Mouse (Mus musculus): ENCODE data around the gene Vars2.
A peak's percentile ranks its signal among the peaks of the same experiment; 100 is the strongest.

Vars2 gene

GRCm38 (mm10) chr17:35691811-35692210 lies 24.4 kb upstream of the Vars2 start:
- DNase-seq: no peak

GRCm38 (mm10) chr17:35689936-35690645 lies 22.7 kb upstream of the Vars2 start:
- DNase-seq: no peak

- no peak for DNase-seq
These were observed 21.2 kb upstream of the Vars2 start for GRCm38 (mm10) chr17:35688347-35689175.

GRCm38 (mm10) chr17:35685061-35685460 lies 17.7 kb upstream of the Vars2 start:
- no peak for DNase-seq

- no peak for DNase-seq
These were observed 14.6 kb upstream of the Vars2 start for GRCm38 (mm10) chr17:35681986-35682385.

- DNase-seq: no peak
These were observed 13.2 kb upstream of the Vars2 start for GRCm38 (mm10) chr17:35680591-35680990.

- DNase-seq: peak; percentile 85 to 90
These were observed 6.1 kb upstream of the Vars2 start, which contains the start of gene Gtf2h4 for GRCm38 (mm10) chr17:35673416-35674035. Gtf2h4 (minus strand) TSS chr17:35673739.

GRCm38 (mm10) chr17:35672527-35672926 lies 5.1 kb upstream of the Vars2 start:
- no peak for DNase-seq

GRCm38 (mm10) chr17:35671846-35672245 lies 4.5 kb upstream of the Vars2 start:
- no peak for DNase-seq

- DNase-seq: no peak
These were observed 2.3 kb upstream of the Vars2 start for GRCm38 (mm10) chr17:35669731-35670130.

- peak in 1 of 2 experiments; percentile 27 for DNase-seq
These were observed 538 bp downstream of the Vars2 start for GRCm38 (mm10) chr17:35666851-35667256.

- DNase-seq: peak; percentile 27 to 37
These were observed 1.4 kb downstream of the Vars2 start for GRCm38 (mm10) chr17:35665957-35666515.

GRCm38 (mm10) chr17:35653086-35653485 lies 14.3 kb downstream of the Vars2 start:
- DNase-seq: no peak

- no peak for DNase-seq
These were observed 18.0 kb downstream of the Vars2 start for GRCm38 (mm10) chr17:35649429-35649828.

GRCm38 (mm10) chr17:35643609-35644236 lies 23.7 kb downstream of the Vars2 start, which contains the start of gene Mucl3:
Mucl3 (minus strand) TSS chr17:35643695.
- no peak for DNase-seq

- DNase-seq: no peak
These were observed 28.0 kb downstream of the Vars2 start for GRCm38 (mm10) chr17:35639352-35639751.

- peak in 1 of 2 experiments; percentile 12 for DNase-seq
These were observed 28.8 kb downstream of the Vars2 start for GRCm38 (mm10) chr17:35638475-35639190.

GRCm38 (mm10) chr17:35636363-35636762 lies 31.0 kb downstream of the Vars2 start:
- DNase-seq: peak; percentile 33 to 41

- peak; percentile 72 to 75 for DNase-seq
These were observed 31.7 kb downstream of the Vars2 start for GRCm38 (mm10) chr17:35635699-35636111.

- no peak for DNase-seq
These were observed 32.2 kb downstream of the Vars2 start for GRCm38 (mm10) chr17:35635202-35635601.

GRCm38 (mm10) chr17:35633992-35634391 lies 33.4 kb downstream of the Vars2 start:
- no peak for DNase-seq

- DNase-seq: no peak
These were observed 40.9 kb downstream of the Vars2 start, which contains the start of gene Gm9573 for GRCm38 (mm10) chr17:35626537-35626936. Gm9573 (minus strand) TSS chr17:35626637.
